Mouse (Mus musculus): Measurements from ENCODE around the gene Frmpd3. TPM values are rescaled to one million over a fixed set of nuclear protein-coding genes. Genes with fewer than 3 reads are reported as not detected.
"Not testable (repeated sequence)": the region's sequence is repeated elsewhere in the genome, so short reads cannot be mapped to it uniquely, and the experiment has no call there.

Gene Frmpd3
- 0.04 and 0.24 TPM in 2 replicates for polyA plus RNA-seq (2014; fragmentation: Nextera tagmentation; extraction: Ambion mirVana)

DNA sequence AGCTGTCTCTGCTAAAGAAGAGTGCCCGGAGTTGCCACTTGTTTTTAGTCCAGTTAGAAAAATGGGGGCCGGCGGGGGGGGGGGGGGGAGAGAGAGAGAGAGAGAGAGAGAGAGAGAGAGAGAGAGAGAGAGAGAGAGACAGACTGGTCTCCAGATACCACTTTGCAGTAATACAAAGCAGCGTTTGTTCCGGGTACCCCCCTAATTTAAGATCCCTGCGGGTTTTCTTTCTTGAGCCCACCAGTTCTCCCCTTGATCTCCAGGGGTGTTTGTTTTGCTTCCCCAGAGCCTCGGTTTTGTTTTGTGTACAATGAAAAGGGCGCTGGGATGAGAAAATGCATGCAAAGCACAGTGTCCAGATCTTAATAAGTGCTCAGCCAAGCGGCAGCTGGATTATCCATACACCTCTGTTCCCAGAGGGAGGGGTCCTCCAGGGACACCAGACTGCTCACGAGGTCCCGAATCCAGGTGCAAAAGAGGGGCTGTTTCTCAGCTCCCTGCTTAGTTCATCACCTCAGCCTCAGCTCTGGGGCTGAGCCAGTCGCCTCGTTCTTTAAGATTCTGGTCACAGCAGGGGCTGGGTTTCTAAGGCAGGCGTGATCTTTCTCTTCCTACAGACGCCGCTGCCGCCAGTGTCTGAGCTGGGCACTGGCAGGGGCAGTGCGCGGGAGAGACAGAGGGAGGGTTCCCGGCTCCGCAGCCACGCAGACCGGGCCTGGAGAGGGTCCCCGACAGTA is at the start of gene Frmpd3:
Gene Frmpd3 (plus strand): TSS at position 608 of the 737 bp plus-strand sequence.
- Histone ChIP-seq H3K4me3 (ENCODE audit: low read depth, low read length) (peak within 1 kb of the TSS; percentile 29), H3K4me1 (ENCODE audit: insufficient read depth) (no peaks in the 10 kb centered on the region), H3K36me3 (ENCODE audit: insufficient read depth) (no peaks in the 10 kb centered on the region), H3K27me3 (ENCODE audit: insufficient read depth, low read length) (peaks cover 6% of the 10 kb centered on the region; the same call in 1 of the 2 replicates), H3K4me2 (peak within 1 kb of the TSS; percentile 67), H3K9ac (0 out of 2 replicates have a peak within 1 kb of the TSS, but pooled peaks have one; percentile 6), H3K9me3 (ENCODE audit: low read depth, low read length) (no peaks in the 10 kb centered on the region), H3K27ac (ENCODE audit: low read depth) (no peak within 1 kb of the TSS)
- whole genome bisulfite sequencing = 9% methylated on average over 23 of the region's 24 CpGs
- peak; percentile 52; the same call in 1 of the 2 replicates for ATAC-seq (ENCODE audit: insufficient read depth)
- no peak for TF ChIP-seq CTCF (IDR thresholded peaks at IDR 0.05; ENCODE audit: low read depth)
- peak; percentile 39 for DNase-seq

DNA sequence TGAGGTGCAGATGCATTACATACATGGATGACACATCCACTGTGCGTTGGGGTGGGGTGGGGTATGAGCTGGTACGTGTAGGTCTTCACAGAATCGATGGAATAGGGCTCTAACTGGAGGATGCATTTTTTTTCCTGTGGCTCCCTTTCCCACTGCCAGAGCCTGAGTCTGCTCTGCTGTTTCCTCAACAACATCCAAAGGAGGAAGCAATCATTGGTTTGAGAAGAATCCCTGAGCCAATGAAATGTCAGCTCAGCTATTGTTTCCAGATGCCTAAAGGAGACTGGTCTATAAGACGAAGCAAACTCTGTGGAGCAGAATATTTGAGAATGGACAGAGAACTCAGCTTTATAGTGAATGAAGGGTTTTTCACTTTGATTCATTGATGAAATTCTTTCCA is 38.3 kb upstream of the Frmpd3 start:
- no peak for TF ChIP-seq CTCF (IDR thresholded peaks at IDR 0.05; ENCODE audit: low read depth)
- no peaks in the 10 kb centered on the region for H3K9me3 ChIP-seq (ENCODE audit: low read depth, low read length)
- no peaks in the 10 kb centered on the region for H3K27me3 ChIP-seq (ENCODE audit: insufficient read depth, low read length)
- H3K4me1 ChIP-seq (ENCODE audit: insufficient read depth) = no peaks in the 10 kb centered on the region
- no peak overlapping the region for H3K27ac ChIP-seq (ENCODE audit: low read depth)
- no peaks in the 10 kb centered on the region for H3K36me3 ChIP-seq (ENCODE audit: insufficient read depth)
- H3K4me3 ChIP-seq (ENCODE audit: low read depth, low read length) = no peak overlapping the region
- 75% methylated on average over 4 of the region's 4 CpGs for WGBS
- no peak overlapping the region for H3K4me2 ChIP-seq
- ATAC-seq (ENCODE audit: insufficient read depth) (no peak), DNase-seq (no peak)
- no peak overlapping the region for H3K9ac ChIP-seq

DNA sequence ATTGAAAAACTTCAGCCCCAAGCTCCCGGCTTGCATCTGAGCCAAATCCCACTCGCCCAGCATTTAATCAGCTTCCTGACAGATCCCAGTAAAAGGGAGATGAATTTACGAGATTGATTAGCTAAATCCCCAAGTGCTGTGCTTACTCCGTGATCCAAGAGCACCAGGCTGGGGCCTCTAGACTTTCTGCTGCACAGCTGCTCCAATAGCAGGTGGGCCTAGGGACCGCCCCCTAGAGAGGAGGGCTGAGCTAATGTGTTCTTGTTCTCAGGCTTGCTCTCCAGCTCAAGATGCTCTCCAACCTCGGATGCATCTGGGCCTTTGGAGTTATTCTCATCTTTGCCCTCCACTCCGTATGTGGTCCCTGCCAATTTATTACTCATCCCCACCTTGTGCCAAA is 36.4 kb upstream of the Frmpd3 start:
- 60% methylated on average over 7 of the region's 7 CpGs for WGBS
- TF ChIP-seq CTCF (IDR thresholded peaks at IDR 0.05; ENCODE audit: low read depth) = no peak
- Histone ChIP-seq H3K9me3 (ENCODE audit: low read depth, low read length) (no peaks in the 10 kb centered on the region), H3K4me1 (ENCODE audit: insufficient read depth) (no peaks in the 10 kb centered on the region), H3K4me3 (ENCODE audit: low read depth, low read length) (no peak overlapping the region), H3K4me2 (no peak overlapping the region), H3K9ac (no peak overlapping the region), H3K27ac (ENCODE audit: low read depth) (no peak overlapping the region), H3K36me3 (ENCODE audit: insufficient read depth) (no peaks in the 10 kb centered on the region), H3K27me3 (ENCODE audit: insufficient read depth, low read length) (no peaks in the 10 kb centered on the region)
- DNase-seq (no peak), ATAC-seq (ENCODE audit: insufficient read depth) (no peak)

DNA sequence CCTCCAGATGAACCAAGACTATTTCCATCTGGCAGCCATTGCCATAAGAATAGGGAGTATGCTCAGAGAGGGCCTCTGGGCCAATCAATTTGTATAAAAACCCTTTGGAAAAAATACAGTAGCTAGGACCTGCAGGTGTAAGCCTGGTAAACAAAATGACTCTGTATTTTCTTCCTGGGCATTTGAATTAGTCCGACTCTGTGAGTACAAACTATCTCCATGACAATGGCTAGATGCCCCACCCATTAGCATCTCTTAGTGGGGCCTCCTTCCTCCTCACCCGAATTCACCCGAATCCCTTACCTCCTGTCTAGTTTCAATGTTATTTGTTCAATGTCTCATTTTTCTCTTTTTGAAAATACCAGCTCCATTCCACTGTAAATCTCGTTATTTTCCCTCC is 24.1 kb upstream of the Frmpd3 start:
- H3K4me1 ChIP-seq (ENCODE audit: insufficient read depth) = no peaks in the 10 kb centered on the region
- no peak overlapping the region for H3K9ac ChIP-seq
- no peak overlapping the region for H3K4me3 ChIP-seq (ENCODE audit: low read depth, low read length)
- WGBS = 77% methylated on average over 4 of the region's 4 CpGs
- no peaks in the 10 kb centered on the region for H3K9me3 ChIP-seq (ENCODE audit: low read depth, low read length)
- H3K4me2 ChIP-seq = no peak overlapping the region
- ATAC-seq (ENCODE audit: insufficient read depth) = no peak
- no peaks in the 10 kb centered on the region for H3K27me3 ChIP-seq (ENCODE audit: insufficient read depth, low read length)
- H3K36me3 ChIP-seq (ENCODE audit: insufficient read depth) = no peaks in the 10 kb centered on the region
- no peak for TF ChIP-seq CTCF (IDR thresholded peaks at IDR 0.05; ENCODE audit: low read depth)
- no peak overlapping the region for H3K27ac ChIP-seq (ENCODE audit: low read depth)
- no peak for DNase-seq

DNA sequence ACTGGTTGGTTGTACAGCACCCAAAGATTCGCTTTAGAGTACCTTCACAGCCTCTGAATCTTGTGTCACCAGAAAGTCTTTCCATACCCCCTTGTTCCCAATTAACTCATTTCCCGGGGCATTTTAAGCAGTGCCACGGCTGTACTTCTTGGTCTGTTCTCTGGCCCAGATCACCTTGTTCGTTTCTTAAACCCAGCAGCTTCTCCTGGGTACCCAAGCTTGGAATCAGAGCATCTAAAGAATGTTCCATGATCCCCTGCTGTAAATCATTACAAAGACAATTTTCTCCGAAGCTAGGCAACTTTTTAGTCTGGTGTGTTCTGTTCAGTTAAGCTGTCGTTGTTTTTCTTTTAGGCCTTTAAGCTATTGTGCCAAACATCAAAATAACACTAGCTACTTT is 22.9 kb upstream of the Frmpd3 start:
- no peak overlapping the region for H3K4me2 ChIP-seq
- H3K9ac ChIP-seq = no peak overlapping the region
- WGBS = 85% methylated on average over 6 of the region's 6 CpGs
- H3K27ac ChIP-seq (ENCODE audit: low read depth) = no peak overlapping the region
- no peaks in the 10 kb centered on the region for H3K4me1 ChIP-seq (ENCODE audit: insufficient read depth)
- no peak for TF ChIP-seq CTCF (IDR thresholded peaks at IDR 0.05; ENCODE audit: low read depth)
- no peak overlapping the region for H3K4me3 ChIP-seq (ENCODE audit: low read depth, low read length)
- H3K9me3 ChIP-seq (ENCODE audit: low read depth, low read length) = no peaks in the 10 kb centered on the region
- DNase-seq = no peak
- ATAC-seq (ENCODE audit: insufficient read depth) = no peak
- no peaks in the 10 kb centered on the region for H3K36me3 ChIP-seq (ENCODE audit: insufficient read depth)
- H3K27me3 ChIP-seq (ENCODE audit: insufficient read depth, low read length) = no peaks in the 10 kb centered on the region

DNA sequence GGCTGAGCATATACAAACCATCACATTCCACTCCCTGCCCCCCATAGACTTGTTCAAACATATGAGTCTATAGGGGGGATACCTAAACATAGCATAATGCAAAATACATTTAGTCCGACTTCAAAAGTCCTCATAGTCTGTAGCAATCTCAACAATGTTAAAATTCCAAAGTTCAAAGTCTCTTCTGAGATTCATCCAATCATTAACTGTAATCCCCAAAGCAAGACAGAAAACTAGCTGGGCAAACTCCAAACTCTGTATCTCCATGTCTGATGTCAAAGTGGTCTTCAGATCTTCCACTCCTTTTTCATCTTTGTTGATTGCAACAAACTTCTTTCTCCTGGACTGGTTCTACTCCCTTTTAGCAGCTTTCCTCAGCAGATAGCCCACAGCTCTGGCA is 21.4 kb upstream of the Frmpd3 start:
- not testable (repeated sequence) for H3K36me3 ChIP-seq (ENCODE audit: insufficient read depth); H3K27me3 ChIP-seq (ENCODE audit: insufficient read depth, low read length); H3K27ac ChIP-seq (ENCODE audit: low read depth); ATAC-seq (ENCODE audit: insufficient read depth); H3K9ac ChIP-seq; H3K9me3 ChIP-seq (ENCODE audit: low read depth, low read length); DNase-seq; H3K4me1 ChIP-seq (ENCODE audit: insufficient read depth); H3K4me3 ChIP-seq (ENCODE audit: low read depth, low read length); H3K4me2 ChIP-seq
- 79% methylated on average over 1 of the region's 1 CpGs for WGBS

DNA sequence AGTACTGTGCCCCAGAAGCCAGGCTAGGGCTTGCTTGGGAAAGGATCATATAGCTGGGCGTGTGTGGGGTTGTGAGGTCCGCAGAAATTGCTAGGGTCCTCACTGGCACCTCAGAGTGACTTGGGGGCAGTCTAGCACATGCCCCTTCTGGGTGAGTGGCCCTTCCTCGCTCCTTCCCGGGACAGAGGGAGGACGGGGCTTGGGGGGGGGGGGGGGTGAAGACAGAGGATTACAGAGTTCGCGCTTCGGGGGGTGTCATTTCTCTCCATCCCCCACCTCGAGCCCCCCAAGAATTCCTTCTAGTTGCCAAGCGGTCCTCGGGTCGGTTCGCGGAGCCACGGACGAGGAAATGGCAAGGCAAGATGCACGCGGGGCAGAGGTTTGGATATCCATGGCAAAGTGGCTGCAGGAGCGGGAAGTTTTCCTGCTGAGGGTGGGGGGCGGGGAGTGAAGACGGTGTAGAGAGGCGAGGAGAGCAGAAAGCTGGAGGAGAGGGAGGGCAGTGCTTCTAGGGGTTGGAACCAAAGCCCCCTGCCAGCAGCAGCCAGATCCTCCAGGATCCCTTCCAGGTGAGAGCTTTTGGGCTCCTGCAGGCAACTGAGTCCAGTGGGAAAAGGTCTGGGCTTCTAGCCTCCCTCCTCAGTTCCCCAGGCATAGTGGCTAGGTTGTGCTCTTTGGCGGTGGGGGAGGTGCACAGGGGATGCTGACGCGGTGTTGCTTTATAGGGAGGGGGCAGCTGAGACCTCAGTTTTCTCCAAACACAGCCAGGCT is 515 bp downstream of the Frmpd3 start:
- no peak overlapping the region for H3K27ac ChIP-seq (ENCODE audit: low read depth)
- ATAC-seq (ENCODE audit: insufficient read depth) (peak; percentile 54; the same call in 1 of the 2 replicates), DNase-seq (no peak)
- no peak for TF ChIP-seq CTCF (IDR thresholded peaks at IDR 0.05; ENCODE audit: low read depth)
- H3K4me1 ChIP-seq (ENCODE audit: insufficient read depth) = no peaks in the 10 kb centered on the region
- WGBS = 9% methylated on average over 18 of the region's 25 CpGs
- H3K36me3 ChIP-seq (ENCODE audit: insufficient read depth) = no peaks in the 10 kb centered on the region
- peak overlapping the region; percentile 29 for H3K4me3 ChIP-seq (ENCODE audit: low read depth, low read length)
- 0 out of 2 replicates have a peak overlapping the region, but pooled peaks have one; percentile 6 for H3K9ac ChIP-seq
- H3K27me3 ChIP-seq (ENCODE audit: insufficient read depth, low read length) = peaks cover 6% of the 10 kb centered on the region; the same call in 1 of the 2 replicates
- H3K4me2 ChIP-seq = peak overlapping the region; percentile 67
- H3K9me3 ChIP-seq (ENCODE audit: low read depth, low read length) = no peaks in the 10 kb centered on the region
